Mouse (Mus musculus) testis, postnatal 10 days (tissue): ENCODE measurements around the gene Dapk3.
"Not testable (repeated sequence)": the region's sequence is repeated elsewhere in the genome, so short reads cannot be mapped to it uniquely, and the experiment has no call there.

Experiments used
- DNase-seq: peaks from one replicate; pipeline ENCODE4 v3.0.0; 2021; ENCODE audit warnings: low spot score

Dapk3 gene

GRCm38 (mm10) chr10:81200605-81201287, 17.9 kb downstream of the Dapk3 start:
- no peak for DNase-seq

- DNase-seq: peak; percentile 40
Observed at GRCm38 (mm10) chr10:81201807-81202758, 19.3 kb downstream of the Dapk3 start, which contains the start of gene Nmrk2. Gene Nmrk2, minus strand, starts transcription at chr10:81202051.

- no peak for DNase-seq
Observed at GRCm38 (mm10) chr10:81202978-81203720, 20.3 kb downstream of the Dapk3 start.

GRCm38 (mm10) chr10:81204137-81204536, 21.3 kb downstream of the Dapk3 start:
- peak; percentile 38 for DNase-seq

GRCm38 (mm10) chr10:81210154-81210553, 27.3 kb downstream of the Dapk3 start:
- DNase-seq: no peak

- no peak for DNase-seq
Observed at GRCm38 (mm10) chr10:81216260-81216659, 33.5 kb downstream of the Dapk3 start.

- DNase-seq: no peak
Observed at GRCm38 (mm10) chr10:81216810-81217209, 34.0 kb downstream of the Dapk3 start.

- DNase-seq: not testable (repeated sequence)
Observed at GRCm38 (mm10) chr10:81217267-81217666, 34.5 kb downstream of the Dapk3 start.

- DNase-seq: peak; percentile 89
Observed at GRCm38 (mm10) chr10:81217964-81218363, 35.2 kb downstream of the Dapk3 start.

- no peak for DNase-seq
Observed at GRCm38 (mm10) chr10:81221402-81222015, 38.7 kb downstream of the Dapk3 start.

GRCm38 (mm10) chr10:81223731-81224130, 40.9 kb downstream of the Dapk3 start:
- not testable (repeated sequence) for DNase-seq

GRCm38 (mm10) chr10:81229735-81230437, 47.1 kb downstream of the Dapk3 start:
- DNase-seq: no peak

GRCm38 (mm10) chr10:81230438-81231332, 47.9 kb downstream of the Dapk3 start, which contains the start of gene Atcay:
Gene Atcay, minus strand, starts transcription at chr10:81230833.
- DNase-seq: no peak

- DNase-seq: no peak
Observed at GRCm38 (mm10) chr10:81231436-81231835, 48.6 kb downstream of the Dapk3 start.

- DNase-seq: peak; percentile 98
Observed at GRCm38 (mm10) chr10:81232580-81233225, 49.9 kb downstream of the Dapk3 start, which contains the start of gene Zfr2. Gene Zfr2, plus strand, starts transcription at chr10:81233155.

GRCm38 (mm10) chr10:81233226-81233585, 50.4 kb downstream of the Dapk3 start:
- no peak for DNase-seq

GRCm38 (mm10) chr10:81234206-81234605, 51.4 kb downstream of the Dapk3 start:
- DNase-seq: no peak

- no peak for DNase-seq
Observed at GRCm38 (mm10) chr10:81236471-81237268, 53.9 kb downstream of the Dapk3 start.

- no peak for DNase-seq
Observed at GRCm38 (mm10) chr10:81238618-81239017, 55.8 kb downstream of the Dapk3 start.
